Mouse (Mus musculus) heart, postnatal 14 days (tissue): ENCODE measurements at regions not wholly inside any gene's neighbourhood (a gene's known extent, or its start where the extent isn't known, plus 50 kb on each side); places are given as distances from the start of the nearest gene placed in this dataset.

Experiments used
- DNase-seq, 2 experiments: peaks; one replicate each; pipeline ENCODE4 v3.0.0; 2021 to 2022
- intact Hi-C: fragments of 180-260 bp; cut with DNase I; formaldehyde crosslinking; loops from one replicate; pipeline ENCODE4 v1.15.1; 2025

DNA sequence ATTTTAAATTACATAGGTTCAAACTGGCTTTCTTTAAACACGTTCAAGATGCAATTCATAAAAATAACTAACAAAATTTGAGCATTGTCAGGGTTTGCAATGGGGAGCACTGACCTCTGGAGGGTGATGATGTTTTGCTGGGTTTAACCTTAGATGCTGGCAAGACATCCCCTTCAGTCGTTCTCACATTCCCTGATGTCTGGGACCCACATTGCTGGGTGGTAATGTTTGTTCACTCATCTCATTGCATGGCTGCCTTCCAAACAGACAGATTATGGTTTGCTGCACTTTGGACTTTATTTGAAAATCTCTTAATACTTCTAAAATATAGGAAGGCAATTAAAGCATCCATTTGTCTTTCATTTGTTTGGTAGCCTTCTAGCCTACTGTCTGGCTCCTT lies 206.9 kb downstream of the Tle4 start:
- intact Hi-C loops, result no loop called here
- DNase-seq, result no peak
